Mouse (Mus musculus) forebrain, embryonic 14.5 days (tissue): ENCODE data around the gene Ehmt1. TPM values are rescaled to one million over a fixed set of nuclear protein-coding genes. Genes with fewer than 3 reads are reported as not detected.

Source experiments
- ATAC-seq: fragments of 200-750 bp; cut with Nextera tagmentation; 2 replicates; pipeline ENCODE4 v1.8.0; 2017; ENCODE audit warnings: mild to moderate bottlenecking, moderate library complexity
- DNase-seq: peaks from one replicate; pipeline ENCODE4 v3.0.0-alpha.2; 2015; ENCODE audit warnings: low spot score
- H3K27ac ChIP-seq: fragments of 300-500 bp; sonication (generic); 2 replicates; pipeline ENCODE4 v1.5.1; 2014; ENCODE audit warnings: low read depth, mild to moderate bottlenecking, control low read depth, low read length, moderate library complexity
- H3K27me3 ChIP-seq: fragments of 300-500 bp; sonication (generic); replicated peaks from 2 replicates; pipeline ENCODE4 v1.6.1; 2014; ENCODE audit warnings: low read length, control low read depth, mixed read lengths; ENCODE audit not compliant: control insufficient read depth, insufficient read depth
- H3K36me3 ChIP-seq: fragments of 300-500 bp; sonication (generic); 2 replicates; pipeline ENCODE4 v1.6.1; 2014; ENCODE audit warnings: low read length, control low read depth; ENCODE audit not compliant: control insufficient read depth, insufficient read depth
- H3K4me1 ChIP-seq: fragments of 300-500 bp; sonication (generic); 2 replicates; pipeline ENCODE4 v1.6.1; 2014; ENCODE audit warnings: antibody characterized with exemption, low read length, control low read depth; ENCODE audit not compliant: control insufficient read depth, insufficient read depth
- H3K4me2 ChIP-seq: fragments of 300-500 bp; sonication (generic); 2 replicates; pipeline ENCODE4 v1.6.1; 2014; ENCODE audit warnings: mild to moderate bottlenecking, control low read depth, low read length
- H3K4me3 ChIP-seq: fragments of 300-500 bp; sonication (generic); 2 replicates; pipeline ENCODE4 v1.5.1; 2014; ENCODE audit warnings: low read depth, low read length, control low read depth
- H3K9ac ChIP-seq: fragments of 300-500 bp; sonication (generic); 2 replicates; pipeline ENCODE4 v1.6.1; 2014; ENCODE audit warnings: mild to moderate bottlenecking, low read length, control low read depth, moderate library complexity
- H3K9me3 ChIP-seq: fragments of 300-500 bp; sonication (generic); replicated peaks from 2 replicates; pipeline ENCODE4 v1.6.1; 2016; ENCODE audit warnings: low read length, control low read depth, mixed read lengths; ENCODE audit not compliant: control insufficient read depth
- WGBS: fragments of 180-500 bp; shearing (Covaris S2); extraction: QIAGEN DNeasy Blood & Tissue Kit; methylation state at CpG from one replicate; pipeline ENCODE4 v1.1.7; 2014; 5-methylcytosine and 5-hydroxymethylcytosine counted together
- polyA plus RNA-seq: library from polyadenylated mRNA; unstranded; fragments of >200 nt; fragmentation: Nextera tagmentation; extraction: Ambion mirVana; gene quantifications from 2 replicates; pipeline ENCODE4 v1.2.1, GENCODE M21; 2014

The Ehmt1 gene
- polyA plus RNA-seq, 1 experiment from 2014 or later, result 76.7 TPM

GRCm38 (mm10) chr2:24805621-24806020, 113.8 kb downstream of the Ehmt1 start:
- Histone ChIP-seq H3K36me3 (peaks cover 90% of the 10 kb centered on the region), H3K4me2 (no peak overlapping the region), H3K27me3 (no peaks in the 10 kb centered on the region), H3K27ac (no peak overlapping the region), H3K9ac (no peak overlapping the region), H3K4me3 (no peak overlapping the region), H3K9me3 (no peaks in the 10 kb centered on the region), H3K4me1 (no peaks in the 10 kb centered on the region)
- no peak for ATAC-seq
- DNase-seq, result no peak
- 100% methylated on average over 4 of the region's 4 CpGs for WGBS

- Histone ChIP-seq H3K4me3 (no peak overlapping the region), H3K9me3 (no peaks in the 10 kb centered on the region), H3K36me3 (peaks cover 91% of the 10 kb centered on the region), H3K4me1 (no peaks in the 10 kb centered on the region), H3K27me3 (no peaks in the 10 kb centered on the region), H3K27ac (no peak overlapping the region), H3K9ac (no peak overlapping the region), H3K4me2 (no peak overlapping the region)
- ATAC-seq (no peak), DNase-seq (no peak)
- 92% methylated on average over 5 of the region's 5 CpGs for WGBS
Measured at GRCm38 (mm10) chr2:24796833-24797457, 122.5 kb downstream of the Ehmt1 start.

- no peak overlapping the region for H3K4me2 ChIP-seq
- H3K4me1 ChIP-seq, result no peaks in the 10 kb centered on the region
- H3K9ac ChIP-seq, result no peak overlapping the region
- WGBS, result 44% methylated on average over 4 of the region's 4 CpGs
- no peaks in the 10 kb centered on the region for H3K27me3 ChIP-seq
- H3K9me3 ChIP-seq, result no peaks in the 10 kb centered on the region
- no peak for ATAC-seq
- peaks cover 29% of the 10 kb centered on the region for H3K36me3 ChIP-seq
- no peak overlapping the region for H3K27ac ChIP-seq
- H3K4me3 ChIP-seq, result no peak overlapping the region
- DNase-seq, result no peak
Measured at GRCm38 (mm10) chr2:24787250-24787649, 132.2 kb downstream of the Ehmt1 start.

GRCm38 (mm10) chr2:24781253-24781652, 138.2 kb downstream of the Ehmt1 start:
- Histone ChIP-seq H3K4me1 (no peaks in the 10 kb centered on the region), H3K4me3 (no peak overlapping the region), H3K9ac (no peak overlapping the region), H3K27ac (no peak overlapping the region), H3K9me3 (no peaks in the 10 kb centered on the region), H3K36me3 (no peaks in the 10 kb centered on the region), H3K4me2 (no peak overlapping the region), H3K27me3 (no peaks in the 10 kb centered on the region)
- DNase-seq (no peak), ATAC-seq (no peak)
- 49% methylated on average over 4 of the region's 4 CpGs for WGBS

- DNase-seq, result no peak
- H3K36me3 ChIP-seq, result no peaks in the 10 kb centered on the region
- no peak overlapping the region for H3K27ac ChIP-seq
- no peak overlapping the region for H3K9ac ChIP-seq
- no peaks in the 10 kb centered on the region for H3K27me3 ChIP-seq
- WGBS, result 6% methylated on average over 4 of the region's 5 CpGs
- no peaks in the 10 kb centered on the region for H3K9me3 ChIP-seq
- H3K4me1 ChIP-seq, result no peaks in the 10 kb centered on the region
- H3K4me3 ChIP-seq, result no peak overlapping the region
- no peak for ATAC-seq
- H3K4me2 ChIP-seq, result no peak overlapping the region
Measured at GRCm38 (mm10) chr2:24776831-24777230, 142.6 kb downstream of the Ehmt1 start.

GRCm38 (mm10) chr2:24775951-24776587, 143.3 kb downstream of the Ehmt1 start:
- Histone ChIP-seq H3K4me1 (no peaks in the 10 kb centered on the region), H3K27ac (no peak overlapping the region), H3K36me3 (no peaks in the 10 kb centered on the region), H3K4me3 (no peak overlapping the region), H3K9ac (no peak overlapping the region), H3K9me3 (no peaks in the 10 kb centered on the region), H3K4me2 (no peak overlapping the region), H3K27me3 (no peaks in the 10 kb centered on the region)
- ATAC-seq, result no peak
- DNase-seq, result no peak
- 78% methylated on average over 11 of the region's 11 CpGs for WGBS

GRCm38 (mm10) chr2:24774832-24775231, 144.6 kb downstream of the Ehmt1 start:
- no peak overlapping the region for H3K4me2 ChIP-seq
- WGBS, result 63% methylated on average over 7 of the region's 7 CpGs
- ATAC-seq, result no peak
- H3K4me3 ChIP-seq, result no peak overlapping the region
- H3K27me3 ChIP-seq, result no peaks in the 10 kb centered on the region
- no peak overlapping the region for H3K9ac ChIP-seq
- no peaks in the 10 kb centered on the region for H3K4me1 ChIP-seq
- no peaks in the 10 kb centered on the region for H3K9me3 ChIP-seq
- no peaks in the 10 kb centered on the region for H3K36me3 ChIP-seq
- DNase-seq, result no peak
- no peak overlapping the region for H3K27ac ChIP-seq

- H3K27me3 ChIP-seq, result no peaks in the 10 kb centered on the region; the same call in 1 of the 2 replicates
- no peaks in the 10 kb centered on the region for H3K9me3 ChIP-seq
- no peak overlapping the region for H3K27ac ChIP-seq
- no peak overlapping the region for H3K4me2 ChIP-seq
- no peak overlapping the region for H3K4me3 ChIP-seq
- H3K36me3 ChIP-seq, result no peaks in the 10 kb centered on the region
- 66% methylated on average over 4 of the region's 4 CpGs for WGBS
- H3K4me1 ChIP-seq, result no peaks in the 10 kb centered on the region
- DNase-seq (no peak), ATAC-seq (no peak; the same call in 1 of the 2 replicates)
- H3K9ac ChIP-seq, result no peak overlapping the region
Measured at GRCm38 (mm10) chr2:24770861-24771260, 148.6 kb downstream of the Ehmt1 start.

GRCm38 (mm10) chr2:24763115-24763557, 156.3 kb downstream of the Ehmt1 start, which contains the start of gene Cacna1b:
Gene Cacna1b, minus strand, starts transcription at chr2:24763152.
- peaks cover 3% of the 10 kb centered on the region; the same call in 1 of the 2 replicates for H3K4me1 ChIP-seq
- no peaks in the 10 kb centered on the region for H3K36me3 ChIP-seq
- H3K9ac ChIP-seq, result peak within 1 kb of the TSS; percentile 74
- peak within 1 kb of the TSS; percentile 18; the same call in 1 of the 2 replicates for H3K27ac ChIP-seq
- peak; percentile 93 for ATAC-seq
- H3K4me2 ChIP-seq, result peak within 1 kb of the TSS; percentile 92
- peak within 1 kb of the TSS; percentile 62 for H3K4me3 ChIP-seq
- DNase-seq, result peak; percentile 92
- H3K27me3 ChIP-seq, result no peaks in the 10 kb centered on the region; the same call in 1 of the 2 replicates
- H3K9me3 ChIP-seq, result no peaks in the 10 kb centered on the region
- WGBS, result under 1% methylated on average over 41 of the region's 42 CpGs
